Mouse (Mus musculus): ENCODE data around the gene Tollip. TPM values are rescaled to one million over a fixed set of nuclear protein-coding genes. Genes with fewer than 3 reads are reported as not detected.
A peak's percentile ranks its signal among the peaks of the same experiment; 100 is the strongest.

Gene Tollip
- 10 to 100 TPM; 47.0 to 48.3 TPM for total RNA-seq (2021)

GRCm38 (mm10) chr7:141918407-141918806 lies at the start of gene Tollip:
Gene Tollip, minus strand, starts transcription at chr7:141918507.
- no peak for DNase-seq

- no peak for DNase-seq
Measured at GRCm38 (mm10) chr7:141966281-141966680, 48.0 kb upstream of the Tollip start.

DNA sequence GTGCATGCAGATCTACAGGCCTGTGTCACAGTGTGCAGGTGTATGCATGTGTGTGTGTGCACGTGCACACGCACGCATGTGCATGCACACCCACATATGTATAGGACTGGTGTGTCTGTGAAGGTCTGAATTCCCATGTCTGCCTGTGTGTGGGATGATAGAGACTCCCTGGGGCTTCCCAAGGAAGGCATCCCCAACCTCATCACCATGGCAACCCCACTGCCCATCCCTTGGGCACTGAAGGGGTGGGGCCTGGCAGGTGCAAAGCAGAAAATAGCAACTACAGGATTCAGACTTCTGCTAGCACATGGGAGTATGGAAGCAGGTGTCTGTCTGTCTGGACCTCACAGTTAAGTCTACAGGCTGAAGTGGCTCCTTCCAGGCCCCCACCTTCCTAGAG lies 44.2 kb upstream of the Tollip start:
- no peak for DNase-seq

GRCm38 (mm10) chr7:141961491-141961890 lies 43.2 kb upstream of the Tollip start:
- no peak for DNase-seq

GRCm38 (mm10) chr7:141960926-141961325 lies 42.6 kb upstream of the Tollip start:
- DNase-seq = no peak

DNA sequence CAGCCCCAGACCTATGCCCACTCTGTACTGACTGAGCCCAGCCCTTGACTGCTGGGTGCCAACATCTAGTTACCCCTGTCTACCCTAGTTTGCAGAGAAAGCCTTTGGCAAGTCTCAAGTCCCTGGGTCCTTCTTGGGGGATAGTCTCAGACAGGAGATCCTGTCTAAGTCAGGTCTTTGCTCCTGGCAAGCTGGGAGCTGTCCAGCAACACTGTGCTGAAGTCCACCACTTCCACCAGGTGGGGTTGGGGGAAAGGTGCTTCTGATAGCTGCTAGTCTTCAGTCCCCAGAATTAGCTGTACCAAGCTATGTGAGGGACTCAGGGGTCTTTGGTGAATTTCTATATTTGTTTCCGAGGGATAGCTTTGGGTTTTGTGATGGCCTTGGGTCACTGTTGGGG lies 40.8 kb upstream of the Tollip start:
- peak; percentile 40 for DNase-seq

DNA sequence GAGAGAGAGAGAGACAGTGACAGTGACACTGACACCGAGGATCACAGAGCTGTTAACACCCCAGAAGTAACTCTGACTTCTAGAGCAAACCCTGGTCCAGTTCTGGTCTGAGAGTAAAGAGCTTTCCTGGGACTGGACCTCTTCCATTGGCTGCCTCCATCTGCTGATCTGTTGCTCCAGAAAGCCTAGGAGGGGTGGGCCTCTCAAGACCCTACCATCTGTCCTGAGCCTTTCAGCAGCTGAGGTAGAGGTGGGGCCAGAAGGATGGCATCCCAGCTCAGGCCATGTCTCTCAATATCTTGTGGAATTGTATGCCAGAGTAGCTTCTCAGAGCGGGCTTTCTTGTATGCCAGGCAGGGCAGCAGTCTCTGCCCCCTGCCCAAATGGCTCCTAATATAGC lies 39.9 kb upstream of the Tollip start:
- no peak for DNase-seq

DNA sequence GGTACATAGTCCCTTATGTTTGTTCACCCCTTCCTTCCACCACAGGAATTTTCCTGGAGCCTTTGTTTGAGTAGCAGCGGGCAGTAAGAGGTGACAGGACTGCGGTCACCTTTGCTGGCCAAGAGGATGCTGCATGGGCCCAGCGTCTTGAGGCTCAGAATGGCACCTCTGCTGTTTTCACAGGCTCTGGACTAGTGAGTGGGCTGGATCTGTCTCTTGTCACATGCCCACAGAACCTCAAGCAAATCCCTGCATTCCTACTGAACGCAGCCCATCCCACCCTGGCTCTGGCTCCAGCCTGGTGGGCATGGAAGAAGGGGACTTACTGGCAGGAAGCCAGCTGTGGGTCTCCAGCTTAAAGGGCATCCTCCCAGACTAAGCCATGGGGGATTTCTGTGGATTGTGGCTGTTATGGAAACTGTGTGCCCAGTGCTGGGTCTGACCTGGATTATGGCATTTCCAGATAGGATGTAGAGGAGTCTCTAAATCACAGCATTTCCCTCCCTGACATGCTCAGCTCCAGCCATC lies 39.3 kb upstream of the Tollip start:
- DNase-seq = no peak

DNA sequence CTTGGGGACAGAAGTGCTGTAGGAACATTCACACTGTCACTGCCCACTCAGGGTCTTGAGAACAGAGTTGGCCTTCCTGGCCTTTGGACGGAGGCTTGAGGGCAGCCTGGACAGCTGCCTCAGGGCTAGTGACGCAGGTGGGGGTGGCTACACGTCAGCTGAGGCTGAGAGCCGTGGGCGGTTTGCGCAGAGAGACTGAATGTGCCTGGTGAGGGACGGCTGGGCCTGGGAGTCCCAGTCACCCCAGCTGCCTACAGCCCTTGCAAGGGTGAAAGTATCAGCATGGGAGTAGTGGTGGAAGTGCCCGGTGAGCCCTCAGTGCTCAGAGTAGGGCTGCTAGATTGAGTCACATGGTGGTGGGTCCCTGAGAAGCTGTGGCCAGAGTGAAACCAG lies 37.9 kb upstream of the Tollip start:
- DNase-seq = no peak

DNA sequence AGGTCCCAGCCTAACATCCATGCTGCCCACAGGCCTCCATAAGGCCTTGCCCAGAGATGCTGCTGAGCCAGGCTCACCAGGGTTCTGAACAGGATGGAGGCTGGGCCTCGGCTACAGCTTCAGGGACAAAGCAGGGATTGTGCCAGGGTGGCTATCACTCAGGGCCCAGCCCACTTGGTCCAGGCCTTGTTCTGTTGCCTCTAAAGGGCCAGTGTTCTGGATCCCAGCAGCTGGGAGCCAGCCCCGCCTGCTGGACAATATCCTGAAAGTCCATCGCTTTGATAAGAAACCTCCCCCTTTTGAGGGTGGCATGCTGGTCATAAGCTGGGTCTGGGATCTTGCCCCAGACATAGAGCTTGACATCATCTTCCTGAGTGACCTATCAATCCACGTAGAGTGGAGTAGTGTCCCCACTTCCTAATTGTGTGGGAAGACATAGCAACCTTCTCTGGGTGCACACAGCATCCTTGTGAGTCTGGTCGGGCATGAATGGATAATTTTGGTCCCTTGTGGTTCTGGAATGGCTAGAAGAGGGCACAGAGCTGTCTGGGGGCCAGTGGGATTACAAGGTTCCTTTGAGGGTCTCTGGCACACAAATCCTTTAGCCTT lies 37.4 kb upstream of the Tollip start:
- DNase-seq = no peak

DNA sequence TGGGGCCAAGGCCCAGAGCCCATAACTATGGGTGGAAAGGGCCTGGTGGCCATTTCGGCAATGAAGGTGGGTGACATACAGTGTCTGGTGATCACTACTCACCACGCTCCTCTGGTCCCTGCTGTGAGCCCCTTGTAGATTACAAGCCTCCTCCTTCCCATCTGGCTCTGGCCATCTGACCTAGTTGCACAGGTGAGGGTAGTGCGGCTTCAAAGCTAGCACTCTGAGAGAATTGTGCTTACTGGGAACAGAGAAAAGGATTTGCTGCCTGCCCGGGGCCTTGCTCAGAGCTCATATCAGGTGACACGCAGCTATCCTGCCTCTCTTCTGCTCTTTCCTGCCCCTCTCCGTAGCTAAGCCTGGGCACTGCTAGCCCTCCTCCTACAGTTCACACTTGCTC lies 35.3 kb upstream of the Tollip start:
- DNase-seq = no peak

DNA sequence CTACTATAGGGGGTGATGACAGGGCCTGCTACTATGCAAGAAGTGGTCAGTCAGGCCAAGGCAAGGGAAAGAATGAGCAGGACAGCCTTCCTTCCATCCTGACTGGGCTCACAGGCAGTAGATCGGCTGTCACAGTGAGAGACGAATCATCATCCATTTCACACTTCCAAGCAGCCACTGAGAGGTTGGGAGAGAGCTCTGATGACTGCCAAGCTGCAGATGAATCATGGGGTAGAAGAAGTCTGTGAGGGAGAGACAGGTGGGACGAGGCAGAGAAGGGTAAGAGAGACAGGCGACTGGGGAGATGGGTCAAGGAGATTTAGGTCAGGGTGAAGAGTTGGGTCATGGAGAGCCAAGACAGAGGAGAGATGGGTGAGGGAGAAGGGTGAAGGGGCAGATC lies 34.6 kb upstream of the Tollip start:
- no peak for DNase-seq

DNA sequence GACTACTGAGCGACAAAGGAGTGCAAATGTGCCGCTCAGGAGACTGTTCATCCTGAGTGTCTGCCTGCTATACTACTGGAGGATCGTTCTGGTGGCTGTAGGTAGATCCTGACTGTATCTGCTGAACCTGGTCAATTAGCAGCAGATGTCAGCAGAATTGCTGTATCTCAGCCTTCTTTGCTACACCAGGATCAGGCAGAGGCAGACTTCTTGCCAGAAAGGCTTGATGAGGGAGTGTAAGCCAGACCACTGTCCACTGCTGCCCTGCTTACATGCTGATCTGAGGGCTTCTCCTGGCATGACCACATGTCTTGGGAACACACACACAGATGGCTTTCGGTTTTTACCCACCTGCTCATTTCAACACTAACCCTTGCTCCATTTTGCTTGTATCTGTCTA lies 33.5 kb upstream of the Tollip start:
- no peak for DNase-seq

DNA sequence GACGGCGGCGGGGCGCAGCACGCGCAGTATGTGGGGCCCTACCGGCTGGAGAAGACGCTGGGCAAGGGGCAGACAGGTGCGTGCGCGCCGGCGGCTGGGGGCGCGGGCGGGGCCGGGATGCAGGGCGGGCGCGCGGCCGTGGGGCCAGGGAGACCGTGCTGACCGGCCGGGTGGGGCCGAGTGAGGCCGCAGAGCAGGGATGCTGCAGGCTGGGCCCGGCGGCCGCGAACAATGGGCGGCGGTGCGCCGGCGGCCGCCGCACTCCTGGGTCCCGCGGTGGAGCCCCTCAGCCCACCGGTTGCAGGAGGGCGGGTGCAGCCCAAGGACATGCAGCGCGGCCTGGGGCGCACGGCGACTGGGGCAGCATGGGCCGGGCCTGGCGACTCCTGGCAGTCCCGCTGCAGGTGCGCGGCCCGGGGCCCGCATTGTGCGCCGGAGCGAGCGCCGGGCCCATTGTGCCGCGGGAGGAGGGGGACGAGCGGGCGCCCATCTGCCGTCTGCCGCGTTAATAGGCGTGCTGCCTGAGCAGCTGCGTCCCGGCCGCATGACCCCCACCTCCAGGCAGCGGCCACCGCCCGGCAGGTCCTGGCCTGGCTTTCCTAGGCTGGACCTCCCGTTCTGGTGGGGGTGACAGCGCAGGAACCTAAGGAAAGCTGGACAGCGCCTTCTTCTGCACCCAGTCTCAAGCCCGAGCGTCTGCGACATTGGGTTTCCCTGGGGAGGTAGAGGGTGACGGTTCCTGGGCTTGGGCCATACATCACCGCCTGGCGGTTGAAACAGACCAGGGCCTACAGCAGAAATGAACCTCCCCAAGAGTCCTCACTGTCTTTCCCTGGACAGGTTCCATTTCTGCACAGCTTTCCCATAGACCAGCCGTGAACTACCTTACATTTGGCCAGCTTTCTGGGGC lies 32.1 kb upstream of the Tollip start:
- DNase-seq = peak; percentile 13

DNA sequence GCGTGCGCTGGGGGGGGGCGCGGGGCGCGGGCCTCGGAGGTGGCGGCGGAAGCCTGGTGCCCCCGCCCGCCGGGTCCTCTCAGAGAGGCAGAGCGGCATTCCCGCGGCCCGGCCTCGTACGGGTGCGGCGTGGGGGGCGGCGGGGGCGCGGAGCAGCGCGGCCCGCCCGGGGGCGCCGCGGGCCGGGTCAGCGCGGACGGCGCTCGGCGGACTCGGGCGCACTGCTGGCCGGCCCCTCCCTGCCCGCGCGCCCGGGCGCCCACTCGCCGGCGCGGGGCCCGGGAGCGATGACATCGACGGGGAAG lies 31.4 kb upstream of the Tollip start:
- DNase-seq = no peak

DNA sequence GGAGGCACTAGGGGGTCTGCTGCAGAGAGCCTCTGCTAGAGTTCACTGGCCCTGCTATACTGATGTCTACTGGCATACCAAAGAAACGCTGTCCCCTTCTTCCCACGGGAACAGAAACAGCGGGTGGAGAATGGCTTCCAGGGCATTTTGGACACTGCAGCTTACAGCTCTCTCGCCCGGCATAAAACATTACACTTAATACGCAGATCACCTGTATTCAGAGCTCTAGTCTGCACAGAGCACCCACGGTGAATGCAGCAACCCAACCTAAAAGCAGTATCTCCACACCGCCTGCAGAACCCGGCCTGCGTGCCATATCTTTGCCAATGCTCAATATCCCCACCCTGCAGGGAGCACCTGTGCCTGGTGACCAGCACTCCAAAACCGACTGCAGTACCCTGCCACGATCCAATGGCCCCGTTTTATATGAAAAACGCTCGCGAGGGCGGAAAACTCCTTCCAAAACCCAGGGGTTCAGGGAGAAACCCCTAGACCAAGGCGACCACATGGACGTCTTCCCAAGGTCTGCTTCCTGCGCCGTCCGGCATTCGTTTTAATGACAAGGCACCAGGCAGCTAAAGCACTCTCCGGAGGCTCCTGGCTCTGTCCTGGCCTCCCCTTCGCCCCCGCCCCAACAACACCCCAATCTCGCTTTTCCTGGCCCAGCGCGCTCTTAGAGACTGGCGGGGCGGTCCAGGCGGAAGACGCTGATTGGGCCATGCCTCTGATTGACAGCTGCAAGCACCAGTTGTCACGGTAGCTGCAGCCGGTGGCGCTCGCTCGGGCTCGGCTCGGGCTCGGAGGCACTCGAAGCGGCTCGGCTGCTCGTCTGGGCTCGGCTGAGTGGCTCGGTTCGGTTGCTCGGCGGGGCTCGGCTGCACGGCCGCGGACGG lies 30.8 kb upstream of the Tollip start, which contains the start of gene Brsk2:
Brsk2 (plus strand) TSS at position 846 of the 893 bp plus-strand sequence.
- DNase-seq = peak; percentile 95

DNA sequence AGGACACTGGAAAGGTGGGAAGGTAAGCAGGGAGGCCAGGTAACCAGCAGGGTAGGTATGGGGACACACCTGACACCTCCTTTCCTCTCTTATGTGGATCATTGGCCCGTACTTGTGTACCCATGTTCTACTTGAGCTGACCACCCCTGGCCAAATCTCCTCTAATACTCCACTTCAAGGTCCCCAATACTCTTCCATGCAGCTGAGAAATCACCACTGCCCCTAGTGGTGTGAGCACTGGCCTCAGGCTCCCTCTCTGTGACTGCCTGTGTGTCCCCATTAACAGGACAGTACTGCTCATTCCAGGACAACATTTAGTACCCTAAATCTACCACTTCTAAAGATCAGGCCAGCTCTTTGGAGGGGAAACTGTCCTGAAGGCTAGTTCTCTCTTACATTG lies 29.7 kb upstream of the Tollip start:
- DNase-seq = no peak

- no peak for DNase-seq
Measured at GRCm38 (mm10) chr7:141947512-141947911, 29.2 kb upstream of the Tollip start.

- DNase-seq = no peak
Measured at GRCm38 (mm10) chr7:141945927-141946326, 27.6 kb upstream of the Tollip start.

DNA sequence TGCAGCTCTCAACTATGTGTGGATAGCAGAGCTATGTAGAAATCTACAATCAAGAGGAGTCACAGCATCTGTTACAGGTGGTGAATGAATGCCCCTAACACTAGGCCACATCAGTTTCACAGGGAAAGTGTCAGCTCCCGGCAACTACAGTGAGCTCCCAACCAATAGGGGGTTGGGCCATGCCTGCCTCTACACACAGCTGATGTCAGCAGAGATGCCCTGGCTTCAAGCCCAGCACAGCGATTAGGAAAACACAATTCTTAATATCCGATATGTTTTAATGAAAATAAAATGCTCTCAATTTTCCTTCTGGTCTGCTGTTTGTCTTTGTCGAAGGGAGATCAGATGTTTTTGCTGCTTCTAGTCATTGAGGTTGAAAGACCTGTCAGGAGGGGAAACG lies 25.1 kb upstream of the Tollip start:
- DNase-seq = no peak

GRCm38 (mm10) chr7:141934951-141935350 lies 16.6 kb upstream of the Tollip start:
- no peak for DNase-seq

DNA sequence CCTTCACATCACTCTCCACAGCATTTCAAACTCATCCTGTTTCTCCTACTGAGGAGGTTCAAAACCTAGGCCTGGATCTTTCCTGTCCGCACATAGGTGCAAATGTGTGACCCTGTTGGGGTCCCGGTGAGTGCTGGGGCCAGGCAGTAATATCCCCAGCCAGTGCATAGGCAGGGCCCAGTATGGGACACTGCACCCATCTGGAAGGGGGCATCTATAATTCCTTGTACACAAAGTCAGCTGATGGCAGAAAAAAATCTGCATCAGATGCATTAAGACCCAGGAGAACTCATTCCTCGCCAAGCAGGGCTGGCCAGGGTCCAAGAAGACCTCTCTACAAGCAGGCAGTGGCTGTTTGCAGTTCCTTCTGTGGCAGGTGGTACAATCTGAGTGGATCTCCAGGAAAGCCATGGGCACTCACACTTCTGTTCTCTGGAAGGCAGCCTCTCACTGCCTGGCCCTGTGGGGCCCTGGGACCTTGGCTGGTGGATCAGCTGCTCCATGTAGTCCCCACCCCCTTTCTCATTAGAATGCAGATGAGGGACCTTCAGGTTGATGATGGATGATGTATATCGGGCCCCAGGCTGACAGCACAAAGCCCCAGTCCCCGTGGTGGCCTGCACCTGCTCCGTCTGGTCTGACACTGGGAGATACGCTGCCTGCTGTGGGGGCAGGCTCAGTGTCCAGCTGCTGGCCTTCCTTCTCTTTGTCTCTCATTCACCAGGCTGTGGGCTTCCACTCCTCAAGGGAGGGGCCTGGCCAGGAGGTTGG lies 16.0 kb upstream of the Tollip start:
- DNase-seq = no peak
